Mouse (Mus musculus): ENCODE measurements at regions not wholly inside any gene's neighbourhood (a gene's known extent, or its start where the extent isn't known, plus 50 kb on each side); places are given as distances from the start of the nearest gene placed in this dataset.

GRCm38 (mm10) chrX:107477066-107477465 is 73.9 kb upstream of the Itm2a start:
- peak in 1 of 2 experiments; percentile 7 for DNase-seq (ENCODE audit: low spot score in 2 of 2)
- intact Hi-C loops (cut with DNase I): loop anchor here (10.0 kb wide), 1 partner anchor 682 kb away; no protein-coding TSS in a partner anchor

GRCm38 (mm10) chrX:107469242-107469641 is 66.1 kb upstream of the Itm2a start:
- intact Hi-C loops (cut with DNase I): no loop called here
- DNase-seq (ENCODE audit: low spot score in 2 of 2): no peak

All from left cerebral cortex, postnatal 36 days (tissue).